Mouse (Mus musculus) retina, adult 2 months (tissue): ENCODE measurements at regions not wholly inside any gene's neighbourhood (a gene's known extent, or its start where the extent isn't known, plus 50 kb on each side); places are given as distances from the start of the nearest gene placed in this dataset.

ENCODE experiments used
- DNase-seq: peaks from one replicate; pipeline ENCODE4 v3.0.0-alpha.2; 2012; ENCODE audit warnings: low read depth, low spot score

GRCm38 (mm10) chr1:34642304-34642893, 62.9 kb downstream of the Amer3 start:
- peak; percentile 26 for DNase-seq

- DNase-seq: no peak
Measured at GRCm38 (mm10) chr1:34653963-34654644, 74.6 kb downstream of the Amer3 start.

- no peak for DNase-seq
Measured at GRCm38 (mm10) chr1:34657481-34657880, 78.0 kb downstream of the Amer3 start.

- no peak for DNase-seq
Measured at GRCm38 (mm10) chr1:34663875-34664547, 84.6 kb downstream of the Amer3 start.

GRCm38 (mm10) chr1:34664816-34665511, 85.5 kb downstream of the Amer3 start:
- no peak for DNase-seq

GRCm38 (mm10) chr1:34665512-34665854, 86.0 kb downstream of the Amer3 start:
- DNase-seq: no peak

- DNase-seq: no peak
Measured at GRCm38 (mm10) chr1:34666226-34666662, 86.8 kb downstream of the Amer3 start.

- DNase-seq: no peak
Measured at GRCm38 (mm10) chr1:34677105-34677741, 97.8 kb downstream of the Amer3 start.

- no peak for DNase-seq
Measured at GRCm38 (mm10) chr1:34677832-34678733, 98.6 kb downstream of the Amer3 start.

GRCm38 (mm10) chr1:34678734-34679068, 99.2 kb downstream of the Amer3 start:
- DNase-seq: no peak

- DNase-seq: no peak
Measured at GRCm38 (mm10) chr1:34686539-34686938, 107.1 kb downstream of the Amer3 start.

- DNase-seq: no peak
Measured at GRCm38 (mm10) chr1:34696533-34696932, 117.1 kb downstream of the Amer3 start.

GRCm38 (mm10) chr1:34700237-34701030, 121.0 kb downstream of the Amer3 start:
- peak; percentile 15 for DNase-seq

GRCm38 (mm10) chr1:34701436-34701835, 122.0 kb downstream of the Amer3 start:
- DNase-seq: no peak

GRCm38 (mm10) chr1:34709089-34709488, 129.6 kb downstream of the Amer3 start:
- DNase-seq: no peak

- DNase-seq: no peak
Measured at GRCm38 (mm10) chr1:34722674-34723073, 120.2 kb downstream of the Fam168b start.

- DNase-seq: no peak
Measured at GRCm38 (mm10) chr1:34732156-34732555, 110.7 kb downstream of the Fam168b start.

GRCm38 (mm10) chr1:34733026-34733913, 109.6 kb downstream of the Fam168b start:
- no peak for DNase-seq
